Mouse (Mus musculus) spleen, adult 2 months (tissue): ENCODE results near the gene Agpat3.

Experiments
- CTCF ChIP-seq: fragments of 200-500 bp; IDR thresholded peaks from 2 replicates; pipeline ENCODE4 v1.5.1; 2011; ENCODE audit warnings: mild to moderate bottlenecking, inconsistent platforms; ENCODE audit not compliant: insufficient read depth, insufficient read length, insufficient replicate concordance; ENCODE audit errors: extremely low read depth
- POLR2A ChIP-seq: fragments of 200-500 bp; IDR thresholded peaks from 2 replicates; pipeline ENCODE4 v1.6.1; 2011; ENCODE audit warnings: low read depth, low read length, inconsistent platforms

GRCm38 (mm10) chr10:78247206-78247605, 105.1 kb downstream of the Agpat3 start:
- TF ChIP-seq POLR2A, result no peak
- TF ChIP-seq CTCF, result no peak
